Mouse (Mus musculus) midbrain, embryonic 11.5 days (tissue): ENCODE results near the gene Pip5kl1. TPM values are rescaled to one million over a fixed set of nuclear protein-coding genes. Genes with fewer than 3 reads are reported as not detected.
A peak's percentile ranks its signal among the peaks of the same experiment; 100 is the strongest.

Experiments
- ATAC-seq: fragments of 200-750 bp; cut with Nextera tagmentation; 2 replicates; pipeline ENCODE4 v1.8.0; 2017; ENCODE audit warnings: moderate TSS enrichment, moderate library complexity; ENCODE audit not compliant: low FRiP score
- DNase-seq: peaks from one replicate; pipeline ENCODE4 v3.0.0; 2015; ENCODE audit warnings: low spot score; ENCODE audit errors: missing footprints
- H3K27ac ChIP-seq: fragments of 300-500 bp; sonication (generic); 2 replicates; pipeline ENCODE4 v1.5.1; 2014; ENCODE audit warnings: low read depth, low read length
- H3K27me3 ChIP-seq: fragments of 300-500 bp; sonication (generic); 2 replicates; pipeline ENCODE4 v1.6.1; 2014; ENCODE audit warnings: mild to moderate bottlenecking, low read length, moderate library complexity, mixed read lengths; ENCODE audit not compliant: control insufficient read depth, insufficient read depth
- H3K36me3 ChIP-seq: fragments of 300-500 bp; sonication (generic); 2 replicates; pipeline ENCODE4 v1.6.1; 2014; ENCODE audit warnings: mild to moderate bottlenecking, low read length, moderate library complexity, mixed read lengths; ENCODE audit not compliant: control insufficient read depth, insufficient read depth
- H3K4me1 ChIP-seq: fragments of 300-500 bp; sonication (generic); 2 replicates; pipeline ENCODE4 v1.6.1; 2014; ENCODE audit warnings: low read length; ENCODE audit not compliant: control insufficient read depth, insufficient read depth
- H3K4me2 ChIP-seq: fragments of 300-500 bp; sonication (generic); 2 replicates; pipeline ENCODE4 v1.6.1; 2014; ENCODE audit warnings: mild to moderate bottlenecking, moderate library complexity
- H3K4me3 ChIP-seq: fragments of 300-500 bp; sonication (generic); 2 replicates; pipeline ENCODE4 v1.5.1; 2014; ENCODE audit warnings: low read depth, low read length
- H3K9ac ChIP-seq: fragments of 300-500 bp; sonication (generic); 2 replicates; pipeline ENCODE4 v1.6.1; 2014; ENCODE audit warnings: low read length
- H3K9me3 ChIP-seq: fragments of 300-500 bp; sonication (generic); 2 replicates; pipeline ENCODE4 v1.6.1; 2016; ENCODE audit warnings: low read length; ENCODE audit not compliant: control insufficient read depth
- WGBS: fragments of 180-500 bp; shearing (Covaris S2); extraction: QIAGEN DNeasy Blood & Tissue Kit; methylation state at CpG from one replicate; pipeline ENCODE4 v1.1.7; 2014; 5-methylcytosine and 5-hydroxymethylcytosine counted together
- polyA plus RNA-seq: library from polyadenylated mRNA; unstranded; fragments of >200 nt; fragmentation: Nextera tagmentation; extraction: Ambion mirVana; gene quantifications from 2 replicates; pipeline ENCODE4 v1.2.1, GENCODE M21; 2014

Pip5kl1 gene
- polyA plus RNA-seq, 1 experiment from 2014 or later: 2.0 TPM

DNA sequence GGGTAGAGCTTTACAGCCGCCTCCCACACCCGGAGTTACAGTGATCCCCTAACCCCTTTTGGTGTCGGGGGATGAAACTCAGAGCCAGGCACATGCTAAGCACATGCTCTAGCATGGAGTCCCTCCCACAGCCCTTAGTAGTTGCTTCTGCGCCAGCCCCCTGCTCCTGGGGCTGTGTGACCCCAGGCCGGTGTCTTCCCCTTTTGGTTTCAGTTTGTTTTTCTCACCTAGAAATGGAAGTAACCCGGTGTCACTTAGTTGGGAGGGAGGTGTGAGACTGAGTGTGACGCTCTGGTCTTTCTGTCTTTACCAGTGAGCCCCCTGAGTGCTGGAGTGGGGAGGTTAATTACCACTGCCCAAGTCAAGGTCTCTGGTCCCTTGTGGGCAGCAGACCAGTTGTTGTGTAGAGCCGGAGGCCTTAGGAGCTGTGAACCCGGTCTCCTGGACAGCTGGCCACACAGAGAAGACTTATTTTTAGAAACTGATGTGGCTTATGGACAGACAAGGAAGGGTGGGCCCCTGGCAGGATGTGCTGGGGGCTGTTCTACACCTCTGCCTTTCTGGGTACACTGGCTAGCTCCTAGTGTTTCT lies 13.2 kb downstream of the Pip5kl1 start:
- peak overlapping the region; percentile 49 for H3K4me3 ChIP-seq
- DNase-seq (no peak), ATAC-seq (no peak)
- H3K36me3 ChIP-seq: no peaks in the 10 kb centered on the region
- H3K4me2 ChIP-seq: peak overlapping the region; percentile 75
- WGBS: 56% methylated on average over 9 of the region's 9 CpGs
- no peak overlapping the region for H3K27ac ChIP-seq
- no peaks in the 10 kb centered on the region for H3K9me3 ChIP-seq
- H3K4me1 ChIP-seq: peaks cover 12% of the 10 kb centered on the region
- peak overlapping the region; percentile 73 for H3K9ac ChIP-seq
- H3K27me3 ChIP-seq: 0 out of 2 replicates have a peak, but pooled peaks cover 3% of the 10 kb centered on the region

GRCm38 (mm10) chr2:32589213-32589795 lies 14.7 kb downstream of the Pip5kl1 start:
- no peak overlapping the region for H3K27ac ChIP-seq
- H3K4me2 ChIP-seq: no peak overlapping the region
- no peaks in the 10 kb centered on the region for H3K27me3 ChIP-seq
- H3K9me3 ChIP-seq: no peaks in the 10 kb centered on the region
- ATAC-seq: no peak
- DNase-seq: no peak
- no peak overlapping the region for H3K4me3 ChIP-seq
- H3K9ac ChIP-seq: no peak overlapping the region
- no peaks in the 10 kb centered on the region for H3K36me3 ChIP-seq
- peaks cover 8% of the 10 kb centered on the region for H3K4me1 ChIP-seq
- 77% methylated on average over 11 of the region's 11 CpGs for WGBS

- no peak overlapping the region for H3K4me2 ChIP-seq
- H3K4me1 ChIP-seq: peaks cover 8% of the 10 kb centered on the region
- ATAC-seq: no peak
- no peaks in the 10 kb centered on the region for H3K9me3 ChIP-seq
- H3K36me3 ChIP-seq: no peaks in the 10 kb centered on the region
- H3K27me3 ChIP-seq: no peaks in the 10 kb centered on the region
- no peak for DNase-seq
- H3K27ac ChIP-seq: no peak overlapping the region
- H3K9ac ChIP-seq: no peak overlapping the region
- no peak overlapping the region for H3K4me3 ChIP-seq
- 83% methylated on average over 10 of the region's 10 CpGs for WGBS
Measured at GRCm38 (mm10) chr2:32590224-32590623, 15.6 kb downstream of the Pip5kl1 start.

DNA sequence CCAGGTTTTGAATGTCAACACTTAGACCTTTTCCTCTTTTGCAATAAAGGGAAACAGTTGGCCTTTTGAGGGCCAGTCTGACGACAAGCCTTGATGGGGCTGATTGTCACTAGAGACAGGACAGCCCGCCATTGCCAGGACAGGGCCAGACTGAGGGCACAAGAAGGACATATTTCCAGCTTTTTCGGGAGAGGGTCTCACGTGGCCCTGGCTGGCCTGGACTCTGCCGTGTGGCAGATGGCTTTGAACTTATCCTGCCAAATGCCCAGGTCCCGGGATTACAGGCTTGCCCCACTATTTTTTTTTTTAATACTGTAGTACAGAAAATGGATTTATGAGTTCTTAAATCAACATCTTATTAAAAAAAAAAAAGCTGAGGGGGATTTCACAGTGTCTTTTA lies 16.7 kb downstream of the Pip5kl1 start:
- H3K9ac ChIP-seq: no peak overlapping the region
- peaks cover 8% of the 10 kb centered on the region for H3K4me1 ChIP-seq
- H3K4me3 ChIP-seq: no peak overlapping the region
- no peak overlapping the region for H3K4me2 ChIP-seq
- no peaks in the 10 kb centered on the region for H3K9me3 ChIP-seq
- DNase-seq (no peak), ATAC-seq (no peak)
- 75% methylated on average over 6 of the region's 6 CpGs for WGBS
- H3K27me3 ChIP-seq: no peaks in the 10 kb centered on the region
- no peak overlapping the region for H3K27ac ChIP-seq
- H3K36me3 ChIP-seq: no peaks in the 10 kb centered on the region

DNA sequence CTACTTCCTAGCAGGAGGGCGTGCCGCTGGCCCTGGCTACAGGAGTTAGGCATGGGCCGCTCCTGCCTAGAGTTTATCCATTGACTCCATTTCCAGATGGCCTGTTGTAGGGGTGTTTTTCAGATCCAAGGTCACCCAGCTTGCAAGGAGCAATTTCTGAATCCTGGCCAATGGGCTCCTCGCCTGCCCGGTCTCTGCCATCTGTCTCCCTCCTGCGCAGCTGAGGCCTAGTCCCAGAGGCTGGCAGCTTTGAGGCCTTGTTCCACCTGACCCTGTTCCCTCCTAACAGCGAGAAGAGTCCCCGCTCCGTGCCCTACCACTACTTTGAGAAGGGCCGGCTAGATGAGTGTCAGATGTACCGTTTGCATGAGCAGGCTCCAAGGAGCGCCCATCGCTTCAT lies 22.1 kb downstream of the Pip5kl1 start:
- ATAC-seq (no peak), DNase-seq (no peak)
- Histone ChIP-seq H3K36me3 (no peaks in the 10 kb centered on the region), H3K27me3 (no peaks in the 10 kb centered on the region), H3K9ac (no peak overlapping the region), H3K27ac (no peak overlapping the region), H3K4me1 (no peaks in the 10 kb centered on the region), H3K9me3 (no peaks in the 10 kb centered on the region), H3K4me2 (no peak overlapping the region), H3K4me3 (no peak overlapping the region)
- WGBS: 94% methylated on average over 13 of the region's 13 CpGs

DNA sequence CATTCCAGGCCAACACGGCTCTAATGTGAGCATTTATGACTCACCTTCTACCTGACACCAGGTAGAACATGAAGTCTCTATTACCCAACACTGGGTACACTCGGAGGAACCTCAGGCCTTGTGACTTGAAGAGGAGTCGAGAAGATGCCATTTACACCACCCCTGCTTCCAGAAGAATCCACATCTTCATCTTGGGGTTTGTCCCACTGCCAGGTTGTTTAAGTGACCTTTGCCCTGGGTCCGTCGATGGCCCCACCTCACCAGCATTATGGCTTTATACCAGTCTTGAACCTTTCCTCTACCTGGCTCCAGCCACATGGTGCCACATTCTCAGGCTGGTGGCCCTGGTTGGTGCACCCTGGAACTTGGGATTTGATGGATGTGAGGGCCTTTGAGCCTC lies 22.7 kb downstream of the Pip5kl1 start:
- ATAC-seq (no peak), DNase-seq (no peak)
- no peak overlapping the region for H3K9ac ChIP-seq
- no peaks in the 10 kb centered on the region for H3K27me3 ChIP-seq
- H3K4me1 ChIP-seq: no peaks in the 10 kb centered on the region
- H3K9me3 ChIP-seq: no peaks in the 10 kb centered on the region
- no peak overlapping the region for H3K4me3 ChIP-seq
- H3K4me2 ChIP-seq: no peak overlapping the region
- 84% methylated on average over 5 of the region's 5 CpGs for WGBS
- H3K36me3 ChIP-seq: no peaks in the 10 kb centered on the region
- H3K27ac ChIP-seq: no peak overlapping the region

- Histone ChIP-seq H3K4me3 (no peak overlapping the region), H3K27me3 (no peaks in the 10 kb centered on the region), H3K9ac (no peak overlapping the region), H3K36me3 (no peaks in the 10 kb centered on the region), H3K4me2 (no peak overlapping the region), H3K27ac (no peak overlapping the region), H3K4me1 (no peaks in the 10 kb centered on the region), H3K9me3 (no peaks in the 10 kb centered on the region)
- no peak for DNase-seq
- WGBS: 86% methylated on average over 5 of the region's 5 CpGs
- no peak for ATAC-seq
Measured at GRCm38 (mm10) chr2:32597699-32598098, 23.1 kb downstream of the Pip5kl1 start.

GRCm38 (mm10) chr2:32598506-32598905 lies 23.9 kb downstream of the Pip5kl1 start:
- no peak for DNase-seq

GRCm38 (mm10) chr2:32599409-32599808 lies 24.8 kb downstream of the Pip5kl1 start, which contains the start of gene St6galnac6:
Gene St6galnac6, plus strand, starts transcription at chr2:32599709.
- 83% methylated on average over 3 of the region's 3 CpGs for WGBS
- ATAC-seq: no peak

More at GRCm38 (mm10) chr2:32598506-32598905, 23.9 kb downstream of the Pip5kl1 start:
- Histone ChIP-seq H3K9me3 (no peaks in the 10 kb centered on the region), H3K4me3 (no peak overlapping the region), H3K36me3 (no peaks in the 10 kb centered on the region), H3K27ac (no peak overlapping the region), H3K9ac (no peak overlapping the region), H3K4me2 (no peak overlapping the region), H3K4me1 (no peaks in the 10 kb centered on the region), H3K27me3 (no peaks in the 10 kb centered on the region)
- no peak for ATAC-seq
- WGBS: 91% methylated on average over 8 of the region's 8 CpGs

More at GRCm38 (mm10) chr2:32599409-32599808, 24.8 kb downstream of the Pip5kl1 start, which contains the start of gene St6galnac6:
- H3K4me1 ChIP-seq: no peaks in the 10 kb centered on the region
- H3K4me3 ChIP-seq: no peak within 1 kb of the TSS
- DNase-seq: no peak
- no peaks in the 10 kb centered on the region for H3K9me3 ChIP-seq
- H3K36me3 ChIP-seq: no peaks in the 10 kb centered on the region
- H3K9ac ChIP-seq: no peak within 1 kb of the TSS
- H3K27ac ChIP-seq: no peak within 1 kb of the TSS
- H3K4me2 ChIP-seq: no peak within 1 kb of the TSS
- no peaks in the 10 kb centered on the region for H3K27me3 ChIP-seq
